Mouse (Mus musculus): ENCODE measurements around the gene Ttc25. TPM values are rescaled to one million over a fixed set of nuclear protein-coding genes. Genes with fewer than 3 reads are reported as not detected.

The Ttc25 gene
- total and polyA plus RNA-seq, 2 experiments from 2014 or later: 1.8 to 2.2 TPM

GRCm38 (mm10) chr11:100524358-100524757, 21.0 kb upstream of the Ttc25 start:
- no peaks in the 10 kb centered on the region for H3K9me3 ChIP-seq (ENCODE audit: low read length)
- H3K36me3 ChIP-seq (ENCODE audit: insufficient read depth): peaks cover 44% of the 10 kb centered on the region
- WGBS: 90% methylated on average over 5 of the region's 5 CpGs
- TF ChIP-seq CTCF (IDR thresholded peaks at IDR 0.05; ENCODE audit: low read depth): no peak
- ATAC-seq (no peak), DNase-seq (no peak)
- H3K27me3 ChIP-seq (ENCODE audit: insufficient read depth, low read length): no peaks in the 10 kb centered on the region
- no peak overlapping the region for H3K9ac ChIP-seq
- H3K4me1 ChIP-seq (ENCODE audit: insufficient read depth): peaks cover 21% of the 10 kb centered on the region
- H3K4me3 ChIP-seq (ENCODE audit: low read depth, low read length): no peak overlapping the region
- no peak overlapping the region for H3K4me2 ChIP-seq (ENCODE audit: low read depth)
- no peak overlapping the region for H3K27ac ChIP-seq (ENCODE audit: low read depth, low read length)

GRCm38 (mm10) chr11:100524987-100525630, 20.3 kb upstream of the Ttc25 start:
- peak overlapping the region; percentile 92; the same call in 1 of the 2 replicates for H3K4me3 ChIP-seq (ENCODE audit: low read depth, low read length)
- no peaks in the 10 kb centered on the region for H3K9me3 ChIP-seq (ENCODE audit: low read length)
- peaks cover 36% of the 10 kb centered on the region for H3K36me3 ChIP-seq (ENCODE audit: insufficient read depth)
- ATAC-seq (no peak), DNase-seq (no peak)
- no peaks in the 10 kb centered on the region for H3K27me3 ChIP-seq (ENCODE audit: insufficient read depth, low read length)
- H3K9ac ChIP-seq: 0 out of 2 replicates have a peak overlapping the region, but pooled peaks have one; percentile 73
- peaks cover 21% of the 10 kb centered on the region for H3K4me1 ChIP-seq (ENCODE audit: insufficient read depth)
- peak overlapping the region; percentile 84 for H3K4me2 ChIP-seq (ENCODE audit: low read depth)
- TF ChIP-seq CTCF (IDR thresholded peaks at IDR 0.05; ENCODE audit: low read depth): no peak
- WGBS: 59% methylated on average over 11 of the region's 11 CpGs
- H3K27ac ChIP-seq (ENCODE audit: low read depth, low read length): no peak overlapping the region

GRCm38 (mm10) chr11:100526052-100526816, 19.2 kb upstream of the Ttc25 start:
- peaks cover 25% of the 10 kb centered on the region for H3K36me3 ChIP-seq (ENCODE audit: insufficient read depth)
- H3K27ac ChIP-seq (ENCODE audit: low read depth, low read length): peak overlapping the region; percentile 90; the same call in 1 of the 2 replicates
- no peak for TF ChIP-seq CTCF (IDR thresholded peaks at IDR 0.05; ENCODE audit: low read depth)
- no peak for DNase-seq
- peak overlapping the region; percentile 84 for H3K4me2 ChIP-seq (ENCODE audit: low read depth)
- H3K9ac ChIP-seq: peak overlapping the region; percentile 73
- peak overlapping the region; percentile 92 for H3K4me3 ChIP-seq (ENCODE audit: low read depth, low read length)
- WGBS: 4% methylated on average over 15 of the region's 15 CpGs
- no peak for ATAC-seq
- no peaks in the 10 kb centered on the region for H3K27me3 ChIP-seq (ENCODE audit: insufficient read depth, low read length)
- peaks cover 21% of the 10 kb centered on the region for H3K4me1 ChIP-seq (ENCODE audit: insufficient read depth)
- no peaks in the 10 kb centered on the region for H3K9me3 ChIP-seq (ENCODE audit: low read length)

- Histone ChIP-seq H3K4me1 (ENCODE audit: insufficient read depth) (peaks cover 21% of the 10 kb centered on the region), H3K4me3 (ENCODE audit: low read depth, low read length) (peak overlapping the region; percentile 92), H3K4me2 (ENCODE audit: low read depth) (peak overlapping the region; percentile 84), H3K27ac (ENCODE audit: low read depth, low read length) (peak overlapping the region; percentile 90), H3K36me3 (ENCODE audit: insufficient read depth) (peaks cover 17% of the 10 kb centered on the region), H3K9me3 (ENCODE audit: low read length) (no peaks in the 10 kb centered on the region), H3K9ac (peak overlapping the region; percentile 73), H3K27me3 (ENCODE audit: insufficient read depth, low read length) (no peaks in the 10 kb centered on the region)
- 2% methylated on average over 26 of the region's 26 CpGs for WGBS
- peak; percentile 55 for TF ChIP-seq CTCF (IDR thresholded peaks at IDR 0.05; ENCODE audit: low read depth)
- DNase-seq: peak; percentile 76
- ATAC-seq: peak; percentile 34
These were observed 18.3 kb upstream of the Ttc25 start for GRCm38 (mm10) chr11:100527066-100527457.

- H3K9ac ChIP-seq: peak within 1 kb of the TSS; percentile 73
- peak within 1 kb of the TSS; percentile 84 for H3K4me2 ChIP-seq (ENCODE audit: low read depth)
- under 1% methylated on average over 51 of the region's 54 CpGs for WGBS
- peak within 1 kb of the TSS; percentile 92 for H3K4me3 ChIP-seq (ENCODE audit: low read depth, low read length)
- no peaks in the 10 kb centered on the region for H3K9me3 ChIP-seq (ENCODE audit: low read length)
- H3K36me3 ChIP-seq (ENCODE audit: insufficient read depth): peaks cover 11% of the 10 kb centered on the region
- peak within 1 kb of the TSS; percentile 90 for H3K27ac ChIP-seq (ENCODE audit: low read depth, low read length)
- ATAC-seq (peak; percentile 99), DNase-seq (peak; percentile 99)
- no peak for TF ChIP-seq CTCF (IDR thresholded peaks at IDR 0.05; ENCODE audit: low read depth)
- no peaks in the 10 kb centered on the region for H3K27me3 ChIP-seq (ENCODE audit: insufficient read depth, low read length)
- peaks cover 21% of the 10 kb centered on the region for H3K4me1 ChIP-seq (ENCODE audit: insufficient read depth)
These were observed 17.7 kb upstream of the Ttc25 start, which contains the start of gene Acly for GRCm38 (mm10) chr11:100527458-100528374. Acly (minus strand) TSS chr11:100528000.

GRCm38 (mm10) chr11:100528375-100529165, 16.8 kb upstream of the Ttc25 start:
- DNase-seq: no peak
- no peak for TF ChIP-seq CTCF (IDR thresholded peaks at IDR 0.05; ENCODE audit: low read depth)
- ATAC-seq: no peak
- Histone ChIP-seq H3K36me3 (ENCODE audit: insufficient read depth) (peaks cover 2% of the 10 kb centered on the region; the same call in 1 of the 2 replicates), H3K27me3 (ENCODE audit: insufficient read depth, low read length) (no peaks in the 10 kb centered on the region), H3K4me2 (ENCODE audit: low read depth) (peak overlapping the region; percentile 84), H3K27ac (ENCODE audit: low read depth, low read length) (peak overlapping the region; percentile 90), H3K4me1 (ENCODE audit: insufficient read depth) (peaks cover 21% of the 10 kb centered on the region), H3K9me3 (ENCODE audit: low read length) (no peaks in the 10 kb centered on the region), H3K4me3 (ENCODE audit: low read depth, low read length) (peak overlapping the region; percentile 92), H3K9ac (peak overlapping the region; percentile 64)
- WGBS: 23% methylated on average over 19 of the region's 19 CpGs

All from forebrain, postnatal 0 days (tissue).